Mouse (Mus musculus) stomach, adult 2 months (tissue): Measurements from ENCODE around the gene H2al1e. TPM values are rescaled to one million over a fixed set of nuclear protein-coding genes. Genes with fewer than 3 reads are reported as not detected.

Source experiments
- polyA plus RNA-seq: library from polyadenylated mRNA; depleted of rRNA; stranded (reverse); fragments of >200 nt; gene quantifications from 2 replicates; pipeline ENCODE4 v1.2.3, GENCODE M21; 2012; rRNA removed

Gene H2al1e
- not detected in 2 replicates for polyA plus RNA-seq

GRCm38 (mm10) chrX:11311634-11312033 is at the start of gene H2al1e:
Gene H2al1e (plus strand): TSS chrX:11311934.

GRCm38 (mm10) chrX:11298957-11299356 is 12.8 kb upstream of the H2al1e start, which contains the start of gene H2al1a:
Gene H2al1a (plus strand): TSS chrX:11299257.

GRCm38 (mm10) chrX:11302132-11302531 is 9.6 kb upstream of the H2al1e start, which contains the start of gene H2al1b:
Gene H2al1b (plus strand): TSS chrX:11302432.

GRCm38 (mm10) chrX:11305355-11305754 is 6.4 kb upstream of the H2al1e start, which contains the start of gene H2al1c:
Gene H2al1c (plus strand): TSS chrX:11305655.

GRCm38 (mm10) chrX:11308524-11308923 is 3.2 kb upstream of the H2al1e start, which contains the start of gene H2al1d:
Gene H2al1d (plus strand): TSS chrX:11308824.

GRCm38 (mm10) chrX:11314858-11315257 is 3.1 kb downstream of the H2al1e start, which contains the start of gene H2al1f:
Gene H2al1f (plus strand): TSS chrX:11315158.

GRCm38 (mm10) chrX:11317956-11318355 is 6.2 kb downstream of the H2al1e start, which contains the start of gene H2al1g:
Gene H2al1g (plus strand): TSS chrX:11318256.

GRCm38 (mm10) chrX:11321192-11321591 is 9.5 kb downstream of the H2al1e start, which contains the start of gene H2al1h:
Gene H2al1h (plus strand): TSS chrX:11321492.

GRCm38 (mm10) chrX:11324359-11324758 is 12.6 kb downstream of the H2al1e start, which contains the start of gene H2al1i:
Gene H2al1i (plus strand): TSS chrX:11324659.

GRCm38 (mm10) chrX:11327522-11327921 is 15.8 kb downstream of the H2al1e start, which contains the start of gene H2al1j:
Gene H2al1j (plus strand): TSS chrX:11327822.

Other genes starting within 250 kb of the H2al1e start
- gene H2al1a, start 12.7 kb upstream of the H2al1e start, polyA plus RNA-seq = not detected in 2 replicates
- not detected in 2 replicates for gene H2al1b, start 9.5 kb upstream of the H2al1e start, polyA plus RNA-seq
- gene H2al1c, start 6.3 kb upstream of the H2al1e start, polyA plus RNA-seq = not detected in 2 replicates
- not detected in 2 replicates for gene H2al1d, start 3.1 kb upstream of the H2al1e start, polyA plus RNA-seq
- gene H2al1f, start 3.2 kb downstream of the H2al1e start, polyA plus RNA-seq = not detected in 2 replicates
- not detected in 2 replicates for gene H2al1g, start 6.3 kb downstream of the H2al1e start, polyA plus RNA-seq
- gene H2al1h, start 9.6 kb downstream of the H2al1e start, polyA plus RNA-seq = not detected in 2 replicates
- not detected in 2 replicates for gene H2al1i, start 12.7 kb downstream of the H2al1e start, polyA plus RNA-seq
- gene H2al1j, start 15.9 kb downstream of the H2al1e start, polyA plus RNA-seq = not detected in 2 replicates